9 mouse cellular contexts compared by ENCODE assay signal in genomic region chr5:114153490-114153889, GRCm38 (mm10). TPM values are rescaled to one million over a fixed set of nuclear protein-coding genes. Genes with fewer than 3 reads are reported as not detected.
DNase-seq lines count a peak whose midpoint lies in the region; ATAC-seq lines count a peak whose summit lies in the region.
"Had no signal": no experiment of that assay in that cellular context is flagged by ENCODE, and none has a peak within 500 bp of the region (broad histone marks: within the 10 kb centered on the region; RNA-seq: fewer than 3 reads in every experiment).

No protein-coding gene starts in this region.

- DNase-seq in heart, postnatal 14 days, result no peak
- DNase-seq in R1 (ENCODE audit: low read depth, low spot score), result peak; percentile 89
- peak; percentile 42 for DNase-seq in hindbrain, embryonic 10.5 days (ENCODE audit: low spot score)
- no peak for DNase-seq in liver, embryonic 11.5 days (ENCODE audit: low spot score)
- DNase-seq in testis, postnatal 14 days (ENCODE audit: low spot score), result no peak
- no peak for DNase-seq in spleen, postnatal 4 days (ENCODE audit: low spot score in 2 of 2)

- peak overlapping the region; percentile 23 for H3K4me3 ChIP-seq in heart, embryonic 12.5 days
- H3K4me3 ChIP-seq in hindbrain, embryonic 10.5 days, result peak overlapping the region; percentile 42
- H3K4me3 ChIP-seq in liver, embryonic 11.5 days (ENCODE audit: low read depth, low read length), result peak overlapping the region; percentile 36
- peak overlapping the region; percentile 16; the same call in 1 of the 2 replicates for H3K4me3 ChIP-seq in stomach, embryonic 14.5 days (ENCODE audit: low read depth, low read length)

- no peaks in the 10 kb centered on the region for H3K9me3 ChIP-seq in heart, embryonic 12.5 days (replicated peaks)
- no peaks in the 10 kb centered on the region for H3K9me3 ChIP-seq in hindbrain, embryonic 10.5 days
- H3K9me3 ChIP-seq in liver, embryonic 11.5 days (ENCODE audit: control insufficient read depth, low read length), result no peaks in the 10 kb centered on the region
- H3K9me3 ChIP-seq in stomach, embryonic 14.5 days (ENCODE audit: control insufficient read depth, low read depth, low read length), result 0 out of 2 replicates have a peak, but pooled peaks cover under 1% of the 10 kb centered on the region

- peak overlapping the region; percentile 48 for H3K4me2 ChIP-seq in heart, embryonic 12.5 days
- H3K4me2 ChIP-seq in liver, embryonic 11.5 days, result peak overlapping the region; percentile 5; the same call in 1 of the 2 replicates
- 0 out of 2 replicates have a peak overlapping the region, but pooled peaks have one; percentile 20 for H3K4me2 ChIP-seq in stomach, embryonic 14.5 days (replicated peaks; ENCODE audit: low read depth, low read length)

- intact Hi-C loops in heart, postnatal 14 days (cut with DNase I), result loop anchor here (2.0 kb wide), 1 partner anchor 17 kb away; no protein-coding TSS in a partner anchor

- peak; percentile 12; the same call in 1 of the 2 replicates for ATAC-seq in heart, embryonic 12.5 days (ENCODE audit: insufficient number of reproducible peaks, low FRiP score)
- ATAC-seq in liver, embryonic 11.5 days (replicated peaks; ENCODE audit: low FRiP score), result peak; percentile 45; the same call in 1 of the 2 replicates
- no peak for ATAC-seq in stomach, embryonic 14.5 days (ENCODE audit: insufficient number of reproducible peaks, insufficient read depth, low FRiP score, low read depth)

- no peak overlapping the region for H3K27ac ChIP-seq in heart, embryonic 12.5 days (ENCODE audit: poor library complexity, severe bottlenecking)
- H3K27ac ChIP-seq in hindbrain, embryonic 10.5 days, result no peak overlapping the region
- H3K27ac ChIP-seq in liver, embryonic 11.5 days (ENCODE audit: low read depth, low read length), result no peak overlapping the region
- H3K27ac ChIP-seq in stomach, embryonic 14.5 days (ENCODE audit: low read length), result no peak overlapping the region

- H3K4me1 ChIP-seq in heart, embryonic 12.5 days (replicated peaks), result peaks cover 36% of the 10 kb centered on the region
- H3K4me1 ChIP-seq in hindbrain, embryonic 10.5 days (replicated peaks), result peaks cover 13% of the 10 kb centered on the region; the same call in 1 of the 2 replicates
- peaks cover 4% of the 10 kb centered on the region; the same call in 1 of the 2 replicates for H3K4me1 ChIP-seq in liver, embryonic 11.5 days (replicated peaks; ENCODE audit: control insufficient read depth, insufficient read depth, low read length)
- H3K4me1 ChIP-seq in stomach, embryonic 14.5 days (ENCODE audit: control insufficient read depth, insufficient read depth, low read length), result no peaks in the 10 kb centered on the region

- WGBS in heart, embryonic 12.5 days, result 10% methylated on average over 12 of the region's 12 CpGs
- 3% methylated on average over 12 of the region's 12 CpGs for WGBS in hindbrain, embryonic 10.5 days
- 8% methylated on average over 12 of the region's 12 CpGs for WGBS in liver, embryonic 11.5 days
- 6% methylated on average over 12 of the region's 12 CpGs for WGBS in stomach, embryonic 14.5 days

- H3K36me3 ChIP-seq in heart, embryonic 12.5 days, result no peaks in the 10 kb centered on the region
- H3K36me3 ChIP-seq in hindbrain, embryonic 10.5 days, result no peaks in the 10 kb centered on the region
- H3K36me3 ChIP-seq in liver, embryonic 11.5 days (ENCODE audit: control insufficient read depth, insufficient read depth, low read length), result no peaks in the 10 kb centered on the region
- no peaks in the 10 kb centered on the region for H3K36me3 ChIP-seq in stomach, embryonic 14.5 days (ENCODE audit: control insufficient read depth, insufficient read depth, low read length)

- H3K9ac ChIP-seq in heart, embryonic 12.5 days, result no peak overlapping the region
- no peak overlapping the region for H3K9ac ChIP-seq in liver, embryonic 11.5 days (ENCODE audit: low read depth, low read length)
- no peak overlapping the region for H3K9ac ChIP-seq in stomach, embryonic 14.5 days (replicated peaks; ENCODE audit: low read depth, low read length)

- no peaks in the 10 kb centered on the region for H3K27me3 ChIP-seq in heart, embryonic 12.5 days (replicated peaks)
- no peaks in the 10 kb centered on the region for H3K27me3 ChIP-seq in hindbrain, embryonic 10.5 days (ENCODE audit: insufficient read depth, poor library complexity, severe bottlenecking)
- no peaks in the 10 kb centered on the region for H3K27me3 ChIP-seq in liver, embryonic 11.5 days (replicated peaks; ENCODE audit: control insufficient read depth, insufficient read depth, low read length)
- H3K27me3 ChIP-seq in stomach, embryonic 14.5 days (ENCODE audit: control insufficient read depth, insufficient read depth, low read length), result no peaks in the 10 kb centered on the region

RNA-seq across cellular contexts. Expression of gene Acacb, which starts 7.2 kb away (rescaled TPM):
- polyA plus RNA-seq in heart, embryonic 12.5 days (2016; fragmentation: Nextera tagmentation; extraction: Ambion mirVana), result 16.1 and 16.9 TPM in 2 replicates
- 100 to 1,000 TPM; 184 to 195 TPM for total RNA-seq in heart, postnatal 14 days (2021)
- polyA plus RNA-seq in hindbrain, embryonic 10.5 days (2016; fragmentation: Nextera tagmentation; extraction: Ambion mirVana), result 1.8 TPM in 2 replicates
- polyA plus RNA-seq in liver, embryonic 11.5 days (2014; fragmentation: Nextera tagmentation; extraction: Ambion mirVana), result 0.86 and 1.2 TPM in 2 replicates
- polyA plus RNA-seq in stomach, embryonic 14.5 days (2014; fragmentation: Nextera tagmentation; extraction: Ambion mirVana), result 2.5 and 3.3 TPM in 2 replicates
- total RNA-seq: neutrophil, adult 5-6 weeks had no signal

RNA-seq across cellular contexts. Expression of gene Ung, which starts 23.3 kb away (rescaled TPM):
- polyA plus RNA-seq in heart, embryonic 12.5 days (2016; fragmentation: Nextera tagmentation; extraction: Ambion mirVana), result 60.6 and 60.7 TPM in 2 replicates
- 10 to 100 TPM; 24.1 to 26.9 TPM for total RNA-seq in heart, postnatal 14 days (2021)
- polyA plus RNA-seq in hindbrain, embryonic 10.5 days (2016; fragmentation: Nextera tagmentation; extraction: Ambion mirVana), result 41.9 and 60.8 TPM in 2 replicates
- 41.8 and 47.1 TPM in 2 replicates for polyA plus RNA-seq in liver, embryonic 11.5 days (2014; fragmentation: Nextera tagmentation; extraction: Ambion mirVana)
- polyA plus RNA-seq in stomach, embryonic 14.5 days (2014; fragmentation: Nextera tagmentation; extraction: Ambion mirVana), result 24.1 and 28.8 TPM in 2 replicates

RNA-seq across cellular contexts. Expression of gene Alkbh2, which starts 25.5 kb away (rescaled TPM):
- polyA plus RNA-seq in heart, embryonic 12.5 days (2016; fragmentation: Nextera tagmentation; extraction: Ambion mirVana), result 8.7 and 11.0 TPM in 2 replicates
- total RNA-seq in heart, postnatal 14 days (2021), result 1 to 10 TPM; 2.0 to 2.3 TPM
- polyA plus RNA-seq in hindbrain, embryonic 10.5 days (2016; fragmentation: Nextera tagmentation; extraction: Ambion mirVana), result 13.1 and 13.4 TPM in 2 replicates
- polyA plus RNA-seq in liver, embryonic 11.5 days (2014; fragmentation: Nextera tagmentation; extraction: Ambion mirVana), result 13.1 and 13.4 TPM in 2 replicates
- 9.6 and 10.0 TPM in 2 replicates for polyA plus RNA-seq in stomach, embryonic 14.5 days (2014; fragmentation: Nextera tagmentation; extraction: Ambion mirVana)

Comparison
In these comparisons a context has a peak if more than half of its experiments do, and no peak if none do; other contexts are left out.
1. DNase-seq: peak in R1 (single experiment) and hindbrain, embryonic 10.5 days (single experiment); none in heart, postnatal 14 days (0 of 2), liver, embryonic 11.5 days (single experiment), testis, postnatal 14 days (single experiment) and spleen, postnatal 4 days (0 of 2).
2. Peak in every context shown above with its lines, with median percentiles within 50 percentile points of each other: H3K4me2 ChIP-seq and H3K4me3 ChIP-seq.